Mouse (Mus musculus) gastrocnemius, adult 8-10 months (tissue): Measurements from ENCODE around the gene St7. TPM values are rescaled to one million over a fixed set of nuclear protein-coding genes. Genes with fewer than 3 reads are reported as not detected.

Experiments used
- DNase-seq, 2 experiments: peaks; one replicate each; pipeline ENCODE4 v3.0.0; 2022; ENCODE audit warnings: low spot score in 2 of 2
- total RNA-seq, 4 experiments: library from RNA; stranded (reverse); gene quantifications; 2 replicates each; pipeline ENCODE4 v1.2.4; 2022

St7 gene
- total RNA-seq, 4 experiments from 2014 or later: 11.3 to 16.0 (median 12.5) TPM

DNA sequence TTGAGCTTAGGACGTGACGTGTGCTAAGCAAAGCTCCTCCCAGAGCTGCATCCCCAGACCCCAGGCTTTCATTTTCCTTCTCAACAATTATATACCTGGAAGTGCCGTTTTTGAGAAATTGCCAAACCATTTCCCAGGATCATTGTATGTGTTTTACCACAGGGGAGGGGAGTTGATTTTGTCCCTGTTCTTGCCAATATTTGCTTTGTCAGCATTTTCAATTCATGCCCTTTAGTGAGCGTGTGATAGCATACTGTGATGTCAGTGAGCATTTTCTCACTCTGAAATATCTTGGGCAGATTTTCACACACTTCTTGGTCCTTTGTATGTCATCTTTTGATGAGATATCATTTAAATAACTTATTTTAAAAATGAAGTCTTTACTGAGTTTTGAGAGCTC lies 65.8 kb downstream of the St7 start:
- no peak for DNase-seq

DNA sequence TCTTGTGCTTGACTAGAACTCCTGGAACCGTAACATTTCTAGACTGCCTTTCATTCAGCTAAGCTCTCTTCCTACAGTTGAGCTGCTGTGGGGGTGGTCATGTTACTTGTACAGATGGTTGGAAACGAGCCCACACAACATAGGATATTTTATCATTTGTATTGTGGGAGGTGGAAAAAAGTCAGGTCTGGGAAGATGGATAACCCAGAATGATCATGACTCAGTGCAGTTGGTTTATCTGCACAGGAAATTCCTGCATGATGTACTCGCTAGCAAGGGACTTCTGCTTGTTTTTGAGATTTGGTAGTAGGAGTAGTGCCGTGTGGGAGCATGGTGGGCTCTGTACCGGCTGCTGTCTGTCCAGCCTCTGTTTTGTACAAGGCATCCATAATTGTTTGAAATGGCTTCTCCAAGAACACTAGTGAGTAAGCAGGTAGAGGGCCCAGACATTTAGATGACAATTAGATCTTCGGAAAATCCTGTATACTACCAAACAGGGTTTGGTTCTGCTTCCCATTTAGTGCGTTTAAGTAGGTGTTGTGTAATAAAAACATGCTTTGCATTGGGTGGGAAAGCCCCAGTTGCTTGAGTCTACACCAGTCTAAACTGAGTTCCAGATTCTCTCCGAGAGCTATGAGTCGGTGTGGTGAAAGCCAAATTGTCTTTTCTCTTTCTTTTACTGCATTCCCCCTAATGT lies 71.4 kb downstream of the St7 start:
- no peak for DNase-seq

DNA sequence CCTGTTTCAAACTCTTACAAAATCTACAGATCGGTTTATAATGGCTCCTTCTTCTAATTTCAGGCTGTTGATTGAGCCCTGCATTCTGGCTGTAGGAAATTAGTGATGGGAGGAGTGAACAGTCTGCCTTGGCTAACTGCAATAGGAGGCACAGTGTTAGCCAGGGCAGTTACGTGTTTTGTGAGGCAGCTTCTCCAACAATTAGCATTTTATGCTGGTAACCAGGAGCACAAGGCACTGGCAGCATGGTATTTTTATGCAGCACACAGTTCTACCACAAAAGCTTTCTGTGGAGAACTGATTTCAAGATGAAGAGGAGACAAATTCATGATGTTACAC lies 71.9 kb downstream of the St7 start:
- no peak for DNase-seq

DNA sequence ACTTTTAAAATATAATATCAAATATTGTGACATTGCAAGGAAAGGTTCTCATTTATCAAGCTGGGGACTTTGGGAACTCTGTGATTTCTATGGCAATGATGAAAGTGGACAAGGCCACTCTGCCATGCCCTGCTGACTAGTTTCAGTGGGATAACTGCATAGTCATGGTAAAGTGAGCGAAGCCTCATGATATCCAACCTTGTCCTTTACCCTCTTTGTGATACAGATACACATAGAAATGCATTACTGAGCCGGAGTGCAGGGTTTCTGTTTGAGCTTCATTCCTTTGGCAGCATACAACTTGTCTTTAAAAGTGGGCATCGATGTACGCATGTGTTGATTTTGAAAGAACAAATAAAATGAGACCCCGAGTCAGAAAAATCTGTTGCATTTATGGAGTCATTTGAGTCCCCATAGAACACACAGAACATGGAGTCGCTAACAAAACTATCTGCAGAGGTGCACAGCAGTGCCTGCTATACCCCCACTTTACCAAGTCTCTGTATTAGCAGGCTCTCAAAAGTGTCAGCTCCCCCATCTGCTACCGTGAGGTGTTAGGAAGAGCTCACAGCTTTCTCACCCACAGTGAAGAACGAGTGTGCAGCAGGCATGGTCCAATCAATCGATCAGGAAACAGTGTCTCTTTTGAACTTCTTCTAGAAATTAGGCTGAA lies 77.4 kb downstream of the St7 start:
- DNase-seq: no peak

DNA sequence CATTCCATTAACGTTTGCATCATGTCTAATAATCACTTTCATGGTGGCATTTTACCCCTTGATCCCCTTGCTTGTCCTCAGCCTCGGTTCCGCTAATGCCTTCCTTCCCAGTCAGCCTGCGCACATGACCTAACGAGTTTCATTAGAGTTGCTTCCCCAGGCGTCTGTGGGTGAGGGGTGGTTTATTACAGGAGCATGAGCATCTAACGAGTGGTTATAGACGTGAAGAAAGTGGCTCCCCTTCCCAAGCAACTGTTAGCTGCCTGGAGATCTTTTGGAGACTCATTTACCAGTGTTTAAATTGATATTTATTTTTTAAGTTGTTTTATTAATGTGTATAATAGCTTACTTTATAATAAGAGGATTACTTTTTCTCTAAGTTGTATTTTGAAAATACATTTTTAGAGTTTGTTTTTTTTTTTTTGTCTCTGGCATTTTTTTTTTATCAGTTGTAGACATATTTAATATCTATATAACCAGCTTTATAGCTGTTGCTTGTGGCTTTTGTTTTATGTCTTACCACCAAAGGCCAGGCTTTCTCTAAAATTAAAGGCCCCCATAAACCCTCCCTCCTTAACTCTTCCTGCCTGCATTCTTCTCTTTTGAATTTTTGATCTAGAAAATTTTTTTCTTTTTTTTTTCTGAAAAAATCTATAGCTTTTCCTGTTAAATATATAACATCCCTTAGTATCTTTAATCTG lies 78.1 kb downstream of the St7 start:
- DNase-seq: no peak

DNA sequence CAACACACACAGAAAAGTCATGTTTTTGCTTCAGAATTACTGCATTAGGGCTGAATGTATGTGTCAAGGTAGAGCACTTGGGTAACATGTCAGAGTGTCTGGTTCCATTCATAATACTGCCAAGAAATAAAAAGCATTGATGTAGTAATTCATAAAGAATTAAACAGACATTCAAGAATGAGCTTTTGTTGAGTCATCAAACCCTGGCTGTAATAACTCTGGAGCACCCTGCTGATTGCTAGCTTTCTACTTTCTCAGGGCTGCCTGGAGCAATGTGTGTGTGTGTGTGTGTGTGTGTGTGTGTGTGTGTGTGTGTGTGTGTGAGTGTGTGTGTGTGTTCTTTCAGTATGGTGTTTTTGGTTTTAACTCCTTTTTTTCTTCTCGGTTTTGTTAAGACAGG lies 78.7 kb downstream of the St7 start:
- DNase-seq: no peak

DNA sequence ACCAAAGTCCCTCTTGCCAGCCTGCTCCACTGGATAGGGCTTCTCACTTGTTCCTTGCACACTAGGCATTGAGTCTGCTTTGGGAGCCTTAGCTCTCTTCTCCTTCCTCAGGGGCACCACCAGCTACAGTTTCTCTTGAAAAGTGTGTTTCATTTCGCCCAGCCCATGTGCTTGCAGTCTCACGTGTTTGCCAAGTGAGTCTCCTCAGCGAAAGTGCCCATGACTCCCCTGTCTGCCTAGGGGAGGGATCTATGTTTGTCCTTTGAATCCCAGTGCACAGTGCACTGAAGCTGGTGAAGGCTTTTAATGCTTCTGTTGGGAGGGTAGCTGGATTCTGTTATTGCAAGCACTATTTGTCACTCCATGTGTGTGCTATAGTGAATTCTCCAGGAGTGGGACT lies 79.8 kb downstream of the St7 start:
- DNase-seq: no peak

DNA sequence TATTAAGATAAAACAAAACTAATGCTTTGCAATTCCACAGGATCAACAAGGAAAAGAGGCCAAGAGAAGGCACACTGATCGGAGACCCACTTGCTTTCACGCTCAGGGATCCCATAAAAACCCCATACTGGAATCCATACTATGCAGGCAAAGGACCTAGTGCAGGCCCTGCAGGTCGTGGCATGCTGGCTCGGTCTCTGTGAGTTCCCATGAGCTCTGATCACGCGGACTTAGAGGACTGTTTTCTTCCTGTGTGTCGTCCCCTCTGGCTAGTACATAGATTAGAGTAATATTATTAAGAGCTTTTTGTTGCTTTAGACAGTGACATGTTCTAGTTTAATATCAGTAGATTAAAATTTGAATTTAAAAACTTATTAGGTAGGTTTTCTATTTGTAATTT lies 83.3 kb downstream of the St7 start:
- DNase-seq: no peak

DNA sequence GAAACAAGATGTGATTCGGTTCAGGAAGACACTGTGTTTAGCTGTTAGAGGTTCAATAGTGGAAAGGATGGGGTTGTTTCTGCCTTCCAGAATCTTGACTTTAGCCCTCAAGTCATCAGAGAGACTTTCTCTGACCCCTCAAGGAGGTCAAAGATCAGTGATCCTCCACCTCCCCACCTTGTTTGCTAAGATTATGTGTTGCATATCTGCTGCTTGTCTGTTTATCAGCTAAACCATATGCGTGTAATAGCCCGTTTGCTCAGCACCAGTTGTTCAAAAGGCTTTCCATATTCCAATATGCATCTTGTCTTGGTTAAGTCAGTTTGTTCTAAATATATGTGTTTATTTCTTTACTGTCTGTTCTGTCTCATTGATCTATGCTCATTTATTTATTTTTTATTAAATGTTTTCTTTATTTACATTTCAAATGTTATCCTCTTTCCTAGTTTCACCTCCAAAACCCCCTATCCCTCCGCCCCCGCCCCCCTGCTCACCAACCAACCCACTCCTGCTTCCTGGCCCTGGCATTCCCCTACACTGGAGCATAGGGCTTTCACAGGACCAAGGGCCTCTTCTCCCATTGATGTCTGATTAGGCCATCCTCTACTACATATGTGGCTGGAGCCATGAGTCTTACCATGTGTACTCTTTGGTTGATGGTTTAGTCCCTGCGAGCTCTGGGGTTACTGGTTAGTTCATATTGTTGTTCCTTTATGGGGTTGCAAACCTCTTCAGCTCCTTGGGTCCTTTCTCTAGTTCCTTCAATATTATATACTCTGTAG lies 84.5 kb downstream of the St7 start:
- DNase-seq: no peak

DNA sequence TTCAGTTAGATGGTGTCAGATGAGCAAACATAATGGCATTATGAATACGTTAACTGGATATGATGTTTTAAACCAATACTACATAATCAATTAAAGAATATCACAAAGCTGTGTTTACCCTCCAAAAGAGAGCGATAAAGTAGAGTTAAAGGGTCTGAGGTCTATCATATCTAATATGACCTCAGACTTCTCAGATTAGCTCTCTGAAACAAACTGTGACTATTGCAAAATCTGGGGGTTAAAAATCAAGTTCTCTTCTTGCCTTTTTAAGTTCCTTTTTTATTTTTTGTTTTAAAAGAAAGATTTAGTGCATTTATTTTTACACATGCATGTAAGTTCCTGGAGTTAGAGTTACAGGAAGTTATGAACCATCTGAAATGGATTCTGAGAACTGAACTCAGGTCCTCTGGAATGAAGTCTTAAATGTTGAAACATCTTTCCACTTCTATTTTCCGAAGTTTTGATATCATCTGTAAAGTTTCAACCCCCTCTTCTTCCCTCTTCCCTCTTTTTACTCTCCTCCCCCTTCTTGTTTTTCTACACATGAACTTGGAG lies 86.0 kb downstream of the St7 start:
- no peak for DNase-seq

DNA sequence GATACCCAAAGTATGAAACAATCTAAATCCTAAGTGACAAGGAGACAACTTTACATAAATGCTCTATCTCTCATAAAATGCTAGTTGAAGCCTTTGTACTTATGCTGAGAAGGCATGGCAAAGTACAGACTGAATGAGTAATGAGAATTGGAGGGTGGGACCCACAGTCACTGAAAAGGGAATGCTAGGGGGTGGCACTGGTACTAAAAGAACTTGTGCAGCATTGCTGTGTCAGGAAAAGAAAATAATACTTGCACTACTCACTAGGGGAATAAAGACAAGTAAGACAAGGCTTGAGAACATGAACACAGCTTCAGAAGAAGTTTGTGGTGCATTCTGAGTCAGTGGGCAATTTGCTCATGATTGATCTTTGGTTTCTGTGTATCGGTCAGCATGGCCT lies 90.8 kb downstream of the St7 start:
- no peak for DNase-seq

DNA sequence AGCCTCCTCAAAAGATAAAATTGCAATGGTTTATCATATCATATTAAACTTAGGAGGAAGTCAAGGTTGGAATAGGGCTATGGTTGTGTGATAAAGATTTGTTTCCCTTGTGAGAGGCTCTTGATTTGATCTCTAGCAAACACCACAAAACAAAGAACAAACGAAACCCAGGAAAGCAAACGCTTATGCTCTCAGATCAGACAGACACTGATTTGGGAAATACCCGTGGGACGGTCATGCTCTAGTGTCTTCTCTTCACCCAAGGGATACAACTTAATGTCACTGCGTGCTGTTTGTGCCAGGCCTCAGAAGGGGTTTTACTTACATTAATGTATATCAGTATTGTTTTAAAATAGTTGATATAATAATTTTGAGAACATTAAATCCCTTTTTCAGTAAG lies 91.8 kb downstream of the St7 start:
- DNase-seq: no peak

DNA sequence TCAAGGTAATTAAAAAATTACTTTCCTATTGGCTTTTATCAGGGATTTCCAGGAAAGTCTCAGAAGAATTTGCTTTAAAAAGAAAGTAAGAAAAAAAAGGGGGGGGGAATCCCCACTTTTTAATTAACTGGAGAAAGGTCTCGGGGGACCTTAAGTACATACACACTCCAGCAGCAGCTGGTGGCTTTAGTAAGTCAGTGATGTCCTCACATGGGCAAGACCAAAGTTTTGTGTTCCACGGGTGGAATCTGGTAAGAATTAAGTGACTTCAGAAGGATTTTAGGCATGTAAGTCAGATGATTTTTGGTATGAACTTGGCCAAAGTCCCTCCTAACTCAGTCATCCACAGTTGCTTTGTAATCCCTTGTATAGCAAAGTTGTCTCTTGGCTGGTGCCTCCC lies 92.5 kb downstream of the St7 start:
- DNase-seq: no peak

DNA sequence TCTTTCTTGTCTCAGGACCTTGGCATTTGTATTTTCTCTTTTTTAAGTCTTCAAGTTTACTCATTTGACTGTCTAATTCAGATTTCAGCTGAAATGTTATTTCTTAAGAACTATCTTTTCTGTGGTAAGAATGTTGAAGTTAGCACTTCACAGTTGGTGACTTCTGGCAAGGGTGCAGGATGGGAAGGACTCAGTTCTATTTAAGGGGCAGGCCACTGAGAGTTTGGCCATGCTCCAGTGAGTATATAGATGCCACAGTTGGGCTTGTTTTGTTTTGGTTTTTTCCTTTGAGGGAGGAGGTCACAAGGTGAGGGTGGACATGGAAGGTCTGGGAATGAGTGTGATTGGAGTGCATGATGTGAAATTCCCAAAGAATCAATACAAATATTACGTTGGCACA lies 95.1 kb downstream of the St7 start:
- no peak for DNase-seq

DNA sequence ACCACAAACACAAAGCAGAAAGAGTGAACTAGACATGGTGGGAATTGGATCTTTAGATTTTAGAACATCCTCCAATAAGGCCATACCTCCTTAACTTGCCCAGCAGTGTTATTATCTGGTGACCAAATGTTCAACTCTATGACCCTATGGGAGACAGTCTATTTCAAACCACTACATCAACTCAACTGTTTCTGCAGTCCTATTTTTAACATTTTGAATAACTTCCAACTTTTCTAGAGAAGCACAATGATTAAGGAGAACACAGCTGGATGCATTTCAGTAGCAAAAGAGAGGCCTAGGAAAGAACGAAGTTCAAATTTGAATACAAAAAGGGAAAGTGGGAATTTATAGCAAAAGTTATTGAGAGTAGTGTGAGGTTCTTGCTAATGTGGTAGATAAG lies 97.5 kb downstream of the St7 start:
- DNase-seq: no peak

DNA sequence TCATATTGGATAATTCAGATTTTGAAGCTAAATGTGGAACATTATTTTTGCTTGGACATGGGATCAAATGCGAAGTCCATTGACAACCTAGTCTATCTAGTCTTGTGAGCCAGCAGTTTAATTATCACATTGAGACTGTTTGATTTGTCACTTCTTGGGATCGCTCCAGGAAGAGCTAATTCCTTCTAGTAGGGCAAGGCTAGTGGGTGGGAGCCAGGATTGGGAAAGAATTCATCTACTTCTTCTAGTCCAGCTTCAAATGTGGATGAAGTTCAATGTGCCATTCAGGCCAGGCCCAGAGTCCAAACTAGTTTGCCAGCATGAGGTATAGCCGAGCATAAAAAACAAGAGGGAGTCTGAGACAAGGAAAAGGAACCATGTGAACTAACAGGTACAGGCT lies 100.7 kb downstream of the St7 start:
- no peak for DNase-seq

DNA sequence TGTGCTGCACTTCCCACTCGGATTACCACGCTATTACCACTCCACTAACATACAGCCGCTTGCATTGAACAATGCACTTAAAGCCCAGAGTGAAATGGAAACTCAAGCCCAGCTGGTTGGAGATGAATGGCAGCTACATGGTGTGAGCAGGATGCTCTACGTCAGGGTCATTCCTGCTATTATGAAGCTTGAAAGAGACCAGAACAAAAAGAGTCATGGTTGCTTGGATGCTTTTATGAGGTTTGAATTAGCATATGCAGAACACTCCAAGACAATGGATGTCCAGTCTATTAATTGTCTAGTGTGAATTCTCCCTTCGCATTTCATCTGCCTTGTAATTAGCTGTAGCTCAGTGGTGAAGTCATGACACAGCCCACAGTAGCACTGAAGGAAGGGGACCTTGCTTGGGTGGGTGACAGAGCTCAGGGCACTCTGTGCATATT lies 104.6 kb downstream of the St7 start:
- DNase-seq: no peak

DNA sequence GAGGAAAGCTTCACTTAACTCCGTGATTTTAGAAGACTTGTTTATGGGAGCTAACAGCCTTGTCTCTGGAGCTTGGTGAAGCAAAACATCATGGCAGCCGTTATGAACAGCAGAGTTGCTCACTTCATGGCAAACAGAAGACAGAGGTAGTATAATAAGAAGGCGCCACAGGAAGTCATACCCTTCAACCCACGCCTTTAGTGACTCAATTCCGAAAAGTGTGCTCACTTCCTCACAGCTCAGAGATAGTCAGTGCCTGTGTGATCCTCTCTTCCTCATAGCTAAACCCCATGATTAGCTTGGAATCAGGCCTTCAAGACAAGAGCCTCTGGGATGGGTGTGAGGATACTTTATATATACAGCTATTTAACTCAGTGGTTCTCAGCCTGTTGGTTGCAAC lies 108.0 kb downstream of the St7 start:
- DNase-seq: no peak

DNA sequence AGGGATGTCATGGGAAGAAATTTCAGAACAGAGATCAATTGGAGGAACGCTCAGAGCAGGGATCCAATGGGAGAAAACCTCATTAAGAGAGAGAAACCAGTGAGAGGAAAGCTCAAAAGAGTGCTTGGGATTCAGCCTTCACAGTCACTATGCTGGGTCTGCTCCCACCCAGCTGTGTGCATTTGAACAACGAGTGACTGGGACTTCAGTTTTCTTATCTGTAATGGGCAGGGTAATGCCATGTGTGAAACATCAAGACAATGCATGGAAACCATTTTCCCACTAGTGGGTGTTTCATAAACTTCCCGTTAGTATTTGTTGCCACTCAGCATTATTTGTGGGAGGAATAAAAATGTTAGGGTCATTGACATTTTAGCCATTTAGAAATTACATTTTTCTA lies 111.7 kb downstream of the St7 start:
- DNase-seq: no peak

DNA sequence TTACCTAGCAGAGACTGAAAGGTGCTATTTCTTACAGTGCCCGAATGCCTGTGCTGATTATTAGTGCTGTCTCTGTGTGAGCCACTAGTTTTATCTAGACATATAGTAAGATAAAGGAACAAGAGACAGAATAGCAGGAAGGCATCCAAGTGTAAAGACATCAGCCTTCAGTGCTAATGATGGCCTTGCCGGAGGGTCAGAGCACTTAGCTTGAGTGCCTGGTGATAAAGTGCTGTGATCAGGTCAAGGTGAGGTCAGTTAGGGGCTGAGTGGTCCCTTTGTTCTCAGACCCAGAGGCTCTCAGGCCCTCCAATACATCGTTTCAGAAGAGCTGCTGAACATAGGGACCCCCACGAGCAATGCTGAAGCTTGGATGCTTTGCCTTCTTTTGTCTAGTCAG lies 113.8 kb downstream of the St7 start:
- DNase-seq: no peak

DNA sequence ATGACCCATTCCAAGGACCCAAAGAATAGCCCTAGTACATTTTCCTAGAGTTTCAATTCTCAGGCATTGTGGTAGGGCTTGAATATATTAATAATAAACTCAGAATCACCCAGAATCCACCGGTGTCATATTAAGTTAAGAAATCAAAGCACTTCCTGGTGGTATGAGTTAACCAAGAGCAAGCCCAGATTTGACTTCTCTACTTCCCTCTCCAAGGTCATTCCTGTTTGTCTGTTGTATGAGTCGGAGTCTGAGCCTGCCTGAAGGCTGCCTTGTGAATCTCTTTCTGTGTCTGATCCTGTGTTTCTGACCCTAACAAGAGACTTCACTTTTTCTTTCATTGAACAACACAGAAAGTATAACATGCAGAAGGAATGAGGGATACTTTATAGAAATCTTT lies 118.3 kb downstream of the St7 start:
- no peak for DNase-seq

DNA sequence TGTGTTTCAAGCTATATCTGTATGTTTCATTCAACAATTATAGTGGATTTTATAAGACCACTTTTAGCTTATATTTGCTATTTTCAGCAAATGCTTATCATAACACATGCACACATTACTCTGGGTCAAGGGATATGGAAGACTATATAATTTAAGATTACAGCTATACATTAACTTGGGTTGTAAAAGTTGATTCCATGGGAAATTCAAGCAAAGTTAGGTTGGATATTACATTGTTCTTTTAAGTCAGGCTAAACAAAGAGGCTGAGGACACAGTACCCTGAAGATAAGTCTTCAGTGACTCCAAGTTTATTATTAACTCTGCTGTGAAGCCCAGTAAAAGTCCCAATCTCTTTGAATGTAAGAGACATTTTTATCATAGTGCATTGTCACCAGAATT lies 118.8 kb downstream of the St7 start:
- no peak for DNase-seq
